Mouse (Mus musculus) C2C12 (cell line): ENCODE measurements around the gene Itgb7. TPM values are rescaled to one million over a fixed set of nuclear protein-coding genes. Genes with fewer than 3 reads are reported as not detected.

Experiments
- H3K27me3 ChIP-seq: one replicate; pipeline ENCODE4 v1.6.1; 2011; ENCODE audit not compliant: control insufficient read depth, insufficient read depth, insufficient read length
- H3K36me3 ChIP-seq: one replicate; pipeline ENCODE4 v1.6.1; 2011; ENCODE audit not compliant: control insufficient read depth, insufficient read depth
- H3K4me3 ChIP-seq: one replicate; pipeline ENCODE4 v1.5.1; 2011; ENCODE audit warnings: mild to moderate bottlenecking, control low read depth; ENCODE audit not compliant: poor library complexity, insufficient read depth, severe bottlenecking
- H3K79me2 ChIP-seq: one replicate; pipeline ENCODE4 v1.6.1; 2011; ENCODE audit not compliant: control insufficient read depth, insufficient read depth
- H3K79me3 ChIP-seq: one replicate; pipeline ENCODE4 v1.6.1; 2011; ENCODE audit warnings: low read depth, control low read depth
- H3ac ChIP-seq: one replicate; pipeline ENCODE3; 2011; ENCODE audit warnings: low read depth; ENCODE audit not compliant: control insufficient read depth, insufficient read length
- CEBPB ChIP-seq: IDR thresholded peaks from one replicate; pipeline ENCODE4 v1.6.1; 2011; ENCODE audit warnings: low read depth, mild to moderate bottlenecking, control low read depth, moderate library complexity
- CTCF ChIP-seq: IDR thresholded peaks from one replicate; pipeline ENCODE4 v1.5.1; 2011; ENCODE audit not compliant: control insufficient read depth, insufficient read depth, insufficient read length
- FOSL1 ChIP-seq: IDR thresholded peaks from one replicate; pipeline ENCODE4 v1.8.0; 2011; ENCODE audit warnings: mild to moderate bottlenecking, low read length; ENCODE audit not compliant: poor library complexity, insufficient read depth, severe bottlenecking
- MAX ChIP-seq: IDR thresholded peaks from one replicate; pipeline ENCODE4 v1.6.1; 2011; ENCODE audit warnings: mild to moderate bottlenecking, control low read depth
- MYOD1 ChIP-seq: IDR thresholded peaks from one replicate; pipeline ENCODE4 v1.6.1; 2011; ENCODE audit warnings: low read depth; ENCODE audit not compliant: control insufficient read depth, insufficient read length
- MYOG ChIP-seq: IDR thresholded peaks from one replicate; pipeline ENCODE4 v1.6.1; 2011; ENCODE audit not compliant: control insufficient read depth, insufficient read length; ENCODE audit errors: extremely low read depth
- USF1 ChIP-seq: IDR thresholded peaks from one replicate; pipeline ENCODE4 v1.6.1; 2011; ENCODE audit warnings: low read depth, mild to moderate bottlenecking, control low read depth, moderate library complexity
- polyA plus RNA-seq: library from polyadenylated mRNA; unstranded; fragments of >200 nt; fragmentation: generic; extraction: Trizol; gene quantifications from one replicate; pipeline ENCODE4 v1.2.1, GENCODE M21; 2012; ENCODE audit warnings: missing spikeins

The Itgb7 gene
- polyA plus RNA-seq, 1 experiment: 58.8 TPM

DNA sequence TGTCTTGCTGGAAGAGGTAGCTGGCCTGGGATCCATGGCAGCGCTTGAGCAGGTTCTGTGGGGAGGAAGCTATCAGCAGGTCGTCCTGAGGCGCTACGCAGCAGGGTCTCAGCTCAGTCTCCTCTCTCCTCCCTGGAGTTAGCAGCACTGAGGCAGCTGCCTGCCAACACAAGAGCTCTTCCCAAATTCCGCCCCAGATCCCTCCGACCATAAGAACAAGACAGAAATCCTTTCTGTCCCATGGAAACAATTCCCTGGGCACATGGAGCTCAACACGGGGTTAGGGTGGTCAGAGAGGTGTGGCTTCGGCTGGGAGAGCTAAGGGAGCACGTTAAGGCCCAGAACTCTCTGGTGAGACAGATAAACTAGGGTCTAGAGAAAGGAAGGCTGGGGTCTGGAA is 52.6 kb downstream of the Itgb7 start:
- H3ac ChIP-seq: no peak overlapping the region
- TF ChIP-seq MYOD1 (no peak), MYOG (no peak), USF1 (no peak), FOSL1 (no peak), CTCF (no peak), MAX (no peak), CEBPB (no peak)
- no peaks in the 10 kb centered on the region for H3K79me3 ChIP-seq
- no peaks in the 10 kb centered on the region for H3K27me3 ChIP-seq
- H3K79me2 ChIP-seq: no peaks in the 10 kb centered on the region
- H3K36me3 ChIP-seq: no peaks in the 10 kb centered on the region
- H3K4me3 ChIP-seq: no peak overlapping the region

DNA sequence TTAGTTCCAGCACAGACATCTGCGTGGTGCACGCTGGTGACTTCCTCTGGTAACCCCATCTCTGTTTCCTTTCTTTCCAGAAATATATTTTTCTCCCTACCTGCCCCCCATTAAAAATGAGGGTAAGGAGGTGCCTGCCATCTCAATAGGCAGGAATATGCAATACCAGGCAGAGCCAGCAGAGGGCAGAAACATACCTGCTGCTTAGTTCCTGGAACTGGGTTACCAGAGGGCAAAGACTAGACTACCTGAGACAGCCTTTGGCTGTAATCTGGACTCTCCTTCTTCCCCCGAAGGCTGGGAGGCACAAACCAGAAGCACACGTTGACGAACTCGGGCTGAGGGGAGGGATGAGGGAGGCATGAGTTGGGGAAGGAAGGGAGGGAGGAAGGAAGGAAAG is 53.5 kb downstream of the Itgb7 start:
- no peak overlapping the region for H3ac ChIP-seq
- no peaks in the 10 kb centered on the region for H3K79me2 ChIP-seq
- H3K4me3 ChIP-seq: no peak overlapping the region
- H3K27me3 ChIP-seq: no peaks in the 10 kb centered on the region
- TF ChIP-seq FOSL1 (no peak), CTCF (peak; percentile 69)
- H3K36me3 ChIP-seq: no peaks in the 10 kb centered on the region
- no peaks in the 10 kb centered on the region for H3K79me3 ChIP-seq

DNA sequence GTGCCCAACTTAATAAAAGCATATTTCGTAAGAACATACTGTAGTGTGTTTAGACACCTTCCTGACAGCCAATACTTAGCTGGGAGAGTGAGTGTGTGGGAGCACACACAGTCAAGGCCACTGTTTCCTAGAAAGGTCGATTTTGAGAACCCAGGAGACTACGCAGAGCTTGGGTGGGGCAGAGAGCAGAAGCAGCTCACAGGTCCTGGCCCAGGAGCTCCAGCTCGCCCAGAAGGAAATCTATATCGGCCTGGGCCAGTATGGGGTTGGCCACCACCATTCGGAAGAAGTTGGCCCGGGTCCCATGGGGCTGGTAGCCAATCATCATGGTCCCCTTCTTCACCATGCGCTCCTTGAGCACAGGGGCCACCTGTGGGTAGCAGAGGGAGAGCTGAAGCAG is 54.3 kb downstream of the Itgb7 start:
- TF ChIP-seq FOSL1 (no peak), MYOD1 (no peak), USF1 (no peak), MAX (no peak), MYOG (no peak), CTCF (no peak), CEBPB (no peak)
- no peaks in the 10 kb centered on the region for H3K27me3 ChIP-seq
- H3K36me3 ChIP-seq: no peaks in the 10 kb centered on the region
- H3K79me3 ChIP-seq: no peaks in the 10 kb centered on the region
- H3K4me3 ChIP-seq: no peak overlapping the region
- H3ac ChIP-seq: no peak overlapping the region
- no peaks in the 10 kb centered on the region for H3K79me2 ChIP-seq

DNA sequence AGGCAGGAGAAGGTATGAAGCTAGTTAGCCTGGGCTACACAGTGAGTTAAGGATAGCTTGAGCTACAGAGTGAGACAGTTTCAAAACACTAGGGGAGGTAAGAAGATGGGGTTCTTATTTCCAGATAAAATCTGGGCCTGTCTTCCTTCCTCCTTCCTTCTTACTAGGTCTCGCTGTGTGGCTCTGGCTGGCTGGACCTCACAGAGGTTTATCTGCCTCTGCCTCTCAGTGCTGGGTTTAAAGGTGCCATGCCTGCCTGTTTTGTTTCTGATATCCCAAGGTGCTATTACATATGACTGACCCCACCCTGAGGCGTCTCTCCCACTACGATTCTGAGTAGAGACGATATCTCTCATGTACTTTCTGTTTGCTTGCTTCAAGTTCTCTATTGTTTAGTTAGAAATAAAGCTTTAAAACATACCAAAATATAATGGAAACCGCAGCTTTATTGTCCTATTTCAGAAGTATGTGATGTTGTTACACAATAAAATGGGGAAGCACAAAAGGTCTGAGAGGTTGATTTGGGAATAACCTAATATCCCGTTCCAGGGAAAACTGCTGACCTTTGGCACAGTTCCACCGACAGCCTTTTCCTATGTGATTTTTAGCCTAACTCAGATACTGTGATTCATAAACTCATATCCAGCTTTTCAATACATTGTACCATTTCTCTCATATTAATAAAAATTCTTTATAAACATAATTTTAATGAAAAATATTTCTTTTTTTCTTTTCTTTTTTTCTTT is 55.0 kb downstream of the Itgb7 start:
- Histone ChIP-seq H3K79me3 (no peaks in the 10 kb centered on the region), H3ac (no peak overlapping the region), H3K4me3 (no peak overlapping the region), H3K27me3 (no peaks in the 10 kb centered on the region), H3K36me3 (no peaks in the 10 kb centered on the region), H3K79me2 (no peaks in the 10 kb centered on the region)
- TF ChIP-seq MYOD1: no peak
- no peak for TF ChIP-seq CTCF
- no peak for TF ChIP-seq MAX
- no peak for TF ChIP-seq CEBPB

DNA sequence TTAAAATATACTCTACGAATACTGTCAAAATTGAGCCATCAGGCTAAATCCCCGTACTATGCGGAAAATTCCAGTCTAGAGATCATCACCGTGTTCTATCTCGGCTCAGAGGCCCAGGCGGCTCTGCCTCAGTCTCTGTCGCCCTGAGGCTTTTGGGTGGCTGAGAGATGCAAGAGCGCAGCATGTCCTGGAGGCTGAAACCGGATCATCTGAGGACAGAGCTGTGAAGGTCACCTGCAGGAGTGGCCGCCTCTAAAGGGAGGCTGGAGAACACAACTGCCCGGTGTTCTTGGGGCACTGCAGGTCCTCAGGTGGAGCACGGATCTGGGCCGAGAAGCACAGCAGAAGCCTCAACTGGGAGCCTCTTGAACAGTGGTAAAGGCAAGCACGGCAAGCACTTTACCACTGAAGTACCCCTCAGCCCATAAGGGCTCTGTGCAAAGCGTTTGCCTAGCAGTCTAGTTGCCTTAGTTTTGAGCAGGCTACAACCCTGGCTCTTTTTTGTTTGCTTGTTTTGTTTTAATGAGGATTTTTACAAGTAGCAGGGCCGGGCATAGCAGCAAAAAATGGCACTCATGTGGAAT is 55.9 kb downstream of the Itgb7 start:
- Histone ChIP-seq H3K79me2 (no peaks in the 10 kb centered on the region), H3ac (no peak overlapping the region), H3K36me3 (no peaks in the 10 kb centered on the region), H3K27me3 (no peaks in the 10 kb centered on the region), H3K79me3 (no peaks in the 10 kb centered on the region), H3K4me3 (no peak overlapping the region)
- no peak for TF ChIP-seq FOSL1
- TF ChIP-seq MYOG: no peak
- no peak for TF ChIP-seq USF1
- no peak for TF ChIP-seq MAX
- TF ChIP-seq MYOD1: no peak
- no peak for TF ChIP-seq CEBPB
- no peak for TF ChIP-seq CTCF

DNA sequence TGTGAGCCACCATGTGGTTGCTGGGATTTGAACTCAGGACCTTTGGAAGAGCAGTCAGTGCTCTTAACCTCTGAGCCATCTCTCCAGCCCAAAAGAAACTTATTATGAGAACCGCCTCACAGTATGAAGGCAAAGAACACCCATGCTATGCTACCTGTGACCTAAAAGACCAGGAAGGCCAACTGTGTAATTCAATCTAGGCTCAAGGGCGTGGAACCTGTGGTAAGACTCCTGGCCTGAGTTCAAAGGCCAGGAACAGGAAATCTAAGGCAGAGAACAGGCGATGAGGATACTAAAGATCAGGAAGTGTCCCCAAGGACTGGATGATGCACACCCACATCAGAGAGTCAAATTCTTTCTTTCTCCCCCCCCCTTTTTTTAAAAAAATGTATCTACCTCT is 58.2 kb downstream of the Itgb7 start:
- no peaks in the 10 kb centered on the region for H3K79me2 ChIP-seq
- no peak overlapping the region for H3K4me3 ChIP-seq
- no peak for TF ChIP-seq FOSL1
- TF ChIP-seq MAX: no peak
- no peak for TF ChIP-seq CEBPB
- TF ChIP-seq MYOD1: no peak
- TF ChIP-seq USF1: no peak
- TF ChIP-seq CTCF: no peak
- TF ChIP-seq MYOG: no peak
- H3ac ChIP-seq: no peak overlapping the region
- no peaks in the 10 kb centered on the region for H3K79me3 ChIP-seq
- H3K36me3 ChIP-seq: no peaks in the 10 kb centered on the region
- no peaks in the 10 kb centered on the region for H3K27me3 ChIP-seq
